Mouse (Mus musculus): Measurements from ENCODE around the gene Gstt1. TPM values are rescaled to one million over a fixed set of nuclear protein-coding genes. Genes with fewer than 3 reads are reported as not detected.
A peak's percentile ranks its signal among the peaks of the same experiment; 100 is the strongest.

Gstt1 gene
- polyA plus RNA-seq, 1 experiment from 2014 or later = 17.3 TPM

GRCm38 (mm10) chr10:75794880-75795279, 3.5 kb downstream of the Gstt1 start:
- Histone ChIP-seq H3K36me3 (no peaks in the 10 kb centered on the region), H3K4me1 (peaks cover 24% of the 10 kb centered on the region), H3K27ac (0 out of 2 replicates have a peak overlapping the region, but pooled peaks have one; percentile 9), H3K4me3 (no peak overlapping the region), H3K9me3 (no peaks in the 10 kb centered on the region), H3K27me3 (ENCODE audit: insufficient read depth, poor library complexity, severe bottlenecking) (peaks cover 5% of the 10 kb centered on the region; the same call in 1 of the 2 replicates)
- DNase-seq (ENCODE audit: low spot score) = no peak
- WGBS = 40% methylated on average over 3 of the region's 3 CpGs

GRCm38 (mm10) chr10:75790773-75791172, 7.6 kb downstream of the Gstt1 start:
- Histone ChIP-seq H3K27ac (no peak overlapping the region), H3K36me3 (no peaks in the 10 kb centered on the region), H3K9me3 (no peaks in the 10 kb centered on the region), H3K4me3 (no peak overlapping the region), H3K4me1 (peaks cover 12% of the 10 kb centered on the region; the same call in 1 of the 2 replicates), H3K27me3 (ENCODE audit: insufficient read depth, poor library complexity, severe bottlenecking) (no peaks in the 10 kb centered on the region)
- DNase-seq (ENCODE audit: low spot score) = no peak
- 17% methylated on average over 7 of the region's 7 CpGs for WGBS

GRCm38 (mm10) chr10:75789841-75790240, 8.5 kb downstream of the Gstt1 start:
- peaks cover 10% of the 10 kb centered on the region; the same call in 1 of the 2 replicates for H3K4me1 ChIP-seq
- no peak for DNase-seq (ENCODE audit: low spot score)
- H3K9me3 ChIP-seq = no peaks in the 10 kb centered on the region
- no peaks in the 10 kb centered on the region for H3K36me3 ChIP-seq
- 84% methylated on average over 5 of the region's 5 CpGs for WGBS
- H3K4me3 ChIP-seq = no peak overlapping the region
- H3K27me3 ChIP-seq (ENCODE audit: insufficient read depth, poor library complexity, severe bottlenecking) = no peaks in the 10 kb centered on the region
- H3K27ac ChIP-seq = no peak overlapping the region

- Histone ChIP-seq H3K27me3 (ENCODE audit: insufficient read depth, poor library complexity, severe bottlenecking) (no peaks in the 10 kb centered on the region), H3K9me3 (no peaks in the 10 kb centered on the region), H3K4me1 (peaks cover 5% of the 10 kb centered on the region; the same call in 1 of the 2 replicates), H3K36me3 (no peaks in the 10 kb centered on the region), H3K4me3 (no peak overlapping the region), H3K27ac (no peak overlapping the region)
- no peak for DNase-seq (ENCODE audit: low spot score)
- WGBS = 70% methylated on average over 6 of the region's 6 CpGs
Measured at GRCm38 (mm10) chr10:75789081-75789735, 9.2 kb downstream of the Gstt1 start.

GRCm38 (mm10) chr10:75788277-75788676, 10.1 kb downstream of the Gstt1 start:
- peaks cover 5% of the 10 kb centered on the region; the same call in 1 of the 2 replicates for H3K4me1 ChIP-seq
- no peaks in the 10 kb centered on the region for H3K36me3 ChIP-seq
- DNase-seq (ENCODE audit: low spot score) = no peak
- no peaks in the 10 kb centered on the region for H3K9me3 ChIP-seq
- H3K4me3 ChIP-seq = no peak overlapping the region
- no peak overlapping the region for H3K27ac ChIP-seq
- no peaks in the 10 kb centered on the region for H3K27me3 ChIP-seq (ENCODE audit: insufficient read depth, poor library complexity, severe bottlenecking)
- WGBS = 89% methylated on average over 8 of the region's 8 CpGs

- H3K27ac ChIP-seq = no peak overlapping the region
- DNase-seq (ENCODE audit: low spot score) = no peak
- H3K27me3 ChIP-seq (ENCODE audit: insufficient read depth, poor library complexity, severe bottlenecking) = 0 out of 2 replicates have a peak, but pooled peaks cover 6% of the 10 kb centered on the region
- 67% methylated on average over 1 of the region's 1 CpGs for WGBS
- no peaks in the 10 kb centered on the region for H3K36me3 ChIP-seq
- no peak overlapping the region for H3K4me3 ChIP-seq
- H3K9me3 ChIP-seq = no peaks in the 10 kb centered on the region
- H3K4me1 ChIP-seq = 0 out of 2 replicates have a peak, but pooled peaks cover 3% of the 10 kb centered on the region
Measured at GRCm38 (mm10) chr10:75785442-75785841, 12.9 kb downstream of the Gstt1 start.

GRCm38 (mm10) chr10:75780769-75781578, 17.4 kb downstream of the Gstt1 start, which contains the start of the genes Gm20441 and Gstt3:
Gm20441 (minus strand) TSS chr10:75780954.
Gstt3 (minus strand) TSS chr10:75781414.
- H3K4me3 ChIP-seq = peak within 1 kb of the TSS; percentile 60
- WGBS = 1% methylated on average over 28 of the region's 28 CpGs
- no peaks in the 10 kb centered on the region for H3K9me3 ChIP-seq
- H3K4me1 ChIP-seq = peaks cover 13% of the 10 kb centered on the region
- no peaks in the 10 kb centered on the region for H3K36me3 ChIP-seq
- H3K27ac ChIP-seq = peak within 1 kb of the TSS; percentile 64
- peak; percentile 80 for DNase-seq (ENCODE audit: low spot score)
- peaks cover 30% of the 10 kb centered on the region for H3K27me3 ChIP-seq (ENCODE audit: insufficient read depth, poor library complexity, severe bottlenecking)

- H3K27me3 ChIP-seq (ENCODE audit: insufficient read depth, poor library complexity, severe bottlenecking) = peaks cover 33% of the 10 kb centered on the region
- H3K36me3 ChIP-seq = no peaks in the 10 kb centered on the region
- WGBS = 37% methylated on average over 15 of the region's 15 CpGs
- H3K4me3 ChIP-seq = peak overlapping the region; percentile 60
- H3K4me1 ChIP-seq = peaks cover 13% of the 10 kb centered on the region
- no peak overlapping the region for H3K27ac ChIP-seq
- DNase-seq (ENCODE audit: low spot score) = no peak
- H3K9me3 ChIP-seq = no peaks in the 10 kb centered on the region
Measured at GRCm38 (mm10) chr10:75779206-75780174, 18.9 kb downstream of the Gstt1 start.

GRCm38 (mm10) chr10:75777885-75778284, 20.5 kb downstream of the Gstt1 start:
- 68% methylated on average over 2 of the region's 2 CpGs for WGBS

GRCm38 (mm10) chr10:75776562-75776961, 21.8 kb downstream of the Gstt1 start:
- Histone ChIP-seq H3K9me3 (no peaks in the 10 kb centered on the region), H3K4me3 (no peak overlapping the region), H3K27me3 (ENCODE audit: insufficient read depth, poor library complexity, severe bottlenecking) (peaks cover 31% of the 10 kb centered on the region), H3K27ac (no peak overlapping the region), H3K36me3 (no peaks in the 10 kb centered on the region), H3K4me1 (peaks cover 29% of the 10 kb centered on the region)
- DNase-seq (ENCODE audit: low spot score) = no peak
- WGBS = 79% methylated on average over 6 of the region's 6 CpGs

More at GRCm38 (mm10) chr10:75777885-75778284, 20.5 kb downstream of the Gstt1 start:
- Histone ChIP-seq H3K9me3 (no peaks in the 10 kb centered on the region), H3K27me3 (ENCODE audit: insufficient read depth, poor library complexity, severe bottlenecking) (peaks cover 33% of the 10 kb centered on the region), H3K4me1 (peaks cover 16% of the 10 kb centered on the region), H3K36me3 (no peaks in the 10 kb centered on the region), H3K27ac (no peak overlapping the region), H3K4me3 (no peak overlapping the region)
- DNase-seq (ENCODE audit: low spot score) = no peak

- 86% methylated on average over 9 of the region's 9 CpGs for WGBS
- Histone ChIP-seq H3K9me3 (no peaks in the 10 kb centered on the region), H3K4me3 (no peak overlapping the region), H3K27ac (no peak overlapping the region), H3K4me1 (peaks cover 18% of the 10 kb centered on the region), H3K36me3 (no peaks in the 10 kb centered on the region), H3K27me3 (ENCODE audit: insufficient read depth, poor library complexity, severe bottlenecking) (peaks cover 19% of the 10 kb centered on the region)
- no peak for DNase-seq (ENCODE audit: low spot score)
Measured at GRCm38 (mm10) chr10:75774587-75774986, 23.8 kb downstream of the Gstt1 start.

GRCm38 (mm10) chr10:75774102-75774501, 24.3 kb downstream of the Gstt1 start:
- H3K9me3 ChIP-seq = no peaks in the 10 kb centered on the region
- DNase-seq (ENCODE audit: low spot score) = no peak
- H3K4me3 ChIP-seq = no peak overlapping the region
- no peak overlapping the region for H3K27ac ChIP-seq
- peaks cover 17% of the 10 kb centered on the region for H3K4me1 ChIP-seq
- no peaks in the 10 kb centered on the region for H3K36me3 ChIP-seq
- peaks cover 15% of the 10 kb centered on the region; the same call in 1 of the 2 replicates for H3K27me3 ChIP-seq (ENCODE audit: insufficient read depth, poor library complexity, severe bottlenecking)
- 90% methylated on average over 5 of the region's 5 CpGs for WGBS
